Mouse (Mus musculus) limb, embryonic 15.5 days (tissue): ENCODE results near the gene Fry. TPM values are rescaled to one million over a fixed set of nuclear protein-coding genes. Genes with fewer than 3 reads are reported as not detected.
A peak's percentile ranks its signal among the peaks of the same experiment; 100 is the strongest.

Source experiments
- ATAC-seq: fragments of 200-750 bp; cut with Nextera tagmentation; 2 replicates; pipeline ENCODE4 v1.8.0; 2017; ENCODE audit warnings: low read depth, moderate TSS enrichment; ENCODE audit not compliant: insufficient number of reproducible peaks, low FRiP score, low TSS enrichment
- H3K27ac ChIP-seq: fragments of 300-500 bp; sonication (generic); 2 replicates; pipeline ENCODE4 v1.5.1; 2015; ENCODE audit warnings: moderate library complexity, mild to moderate bottlenecking, inconsistent platforms
- H3K27me3 ChIP-seq: fragments of 300-500 bp; sonication (generic); 2 replicates; pipeline ENCODE4 v1.6.1; 2015; ENCODE audit warnings: inconsistent platforms
- H3K36me3 ChIP-seq: fragments of 300-500 bp; sonication (generic); 2 replicates; pipeline ENCODE4 v1.6.1; 2015; ENCODE audit warnings: inconsistent platforms
- H3K4me1 ChIP-seq: fragments of 300-500 bp; sonication (generic); 2 replicates; pipeline ENCODE4 v1.6.1; 2015; ENCODE audit warnings: inconsistent platforms
- H3K4me2 ChIP-seq: fragments of 300-500 bp; sonication (generic); 2 replicates; pipeline ENCODE4 v1.6.1; 2015; ENCODE audit warnings: mild to moderate bottlenecking, inconsistent platforms
- H3K4me3 ChIP-seq: fragments of 300-500 bp; sonication (generic); 2 replicates; pipeline ENCODE4 v1.5.1; 2015; ENCODE audit warnings: mild to moderate bottlenecking, inconsistent platforms
- H3K9ac ChIP-seq: fragments of 300-500 bp; sonication (generic); 2 replicates; pipeline ENCODE4 v1.6.1; 2015; ENCODE audit warnings: inconsistent platforms
- H3K9me3 ChIP-seq: fragments of 300-500 bp; sonication (generic); 2 replicates; pipeline ENCODE4 v1.6.1; 2016; ENCODE audit warnings: inconsistent platforms
- WGBS: fragments of 180-500 bp; shearing (Covaris S2); methylation state at CpG from one replicate; pipeline ENCODE4 v1.1.7; 2015; 5-methylcytosine and 5-hydroxymethylcytosine counted together
- polyA plus RNA-seq: library from polyadenylated mRNA; unstranded; fragments of >200 nt; fragmentation: Nextera tagmentation; extraction: Ambion mirVana; gene quantifications from 2 replicates; pipeline ENCODE4 v1.2.1, GENCODE M21; 2015

The Fry gene
- polyA plus RNA-seq, 1 experiment from 2014 or later: 9.5 TPM

DNA sequence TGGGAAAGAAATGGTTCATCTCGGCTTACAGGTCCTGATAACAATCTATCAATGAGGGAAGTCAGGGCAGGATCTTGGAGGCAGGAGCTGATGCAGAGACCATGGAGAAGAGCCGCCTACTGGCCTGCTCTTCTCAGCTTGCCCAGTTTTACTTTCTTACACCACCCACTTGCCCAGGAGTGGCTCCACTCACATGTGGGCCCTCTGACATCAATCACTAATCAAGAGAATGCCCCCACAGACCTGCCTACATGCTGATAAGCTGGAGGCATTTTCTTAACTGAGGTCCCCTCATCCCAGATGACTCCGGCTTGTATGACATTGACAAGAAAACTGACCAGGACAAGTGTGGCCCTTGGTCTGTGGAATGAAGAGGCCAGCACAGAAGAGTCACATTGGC, 16.2 kb downstream of the Fry start:
- H3K9me3 ChIP-seq: no peaks in the 10 kb centered on the region
- ATAC-seq: no peak
- H3K27ac ChIP-seq: no peak overlapping the region
- H3K36me3 ChIP-seq: no peaks in the 10 kb centered on the region
- no peak overlapping the region for H3K4me3 ChIP-seq
- no peak overlapping the region for H3K4me2 ChIP-seq
- 75% methylated on average over 3 of the region's 3 CpGs for WGBS
- no peak overlapping the region for H3K9ac ChIP-seq
- no peaks in the 10 kb centered on the region for H3K27me3 ChIP-seq
- H3K4me1 ChIP-seq: no peaks in the 10 kb centered on the region

DNA sequence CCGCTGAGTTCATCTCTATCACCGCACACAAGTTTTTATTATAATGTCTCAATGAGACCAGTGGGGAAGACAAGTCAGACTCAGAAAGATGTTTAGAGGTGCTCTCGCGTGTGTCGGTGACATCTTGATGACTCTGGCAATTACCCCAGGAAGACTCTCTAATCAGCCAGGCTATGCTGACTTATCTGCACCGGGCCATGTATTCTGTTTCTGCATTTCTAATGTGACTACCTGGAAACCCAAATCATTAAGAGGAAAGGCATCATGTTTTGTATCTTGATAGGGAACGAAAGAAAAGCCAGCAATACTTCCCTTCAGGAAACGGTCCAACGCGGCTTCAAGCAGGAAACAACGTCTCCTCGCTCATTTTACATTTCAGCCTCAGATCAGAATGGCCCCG, 17.1 kb downstream of the Fry start:
- Histone ChIP-seq H3K9me3 (no peaks in the 10 kb centered on the region), H3K9ac (no peak overlapping the region), H3K36me3 (no peaks in the 10 kb centered on the region), H3K4me2 (no peak overlapping the region), H3K27ac (no peak overlapping the region), H3K27me3 (no peaks in the 10 kb centered on the region), H3K4me1 (no peaks in the 10 kb centered on the region), H3K4me3 (no peak overlapping the region)
- ATAC-seq: no peak
- 83% methylated on average over 13 of the region's 13 CpGs for WGBS

- Histone ChIP-seq H3K27ac (no peak overlapping the region), H3K27me3 (no peaks in the 10 kb centered on the region), H3K4me1 (no peaks in the 10 kb centered on the region), H3K9me3 (no peaks in the 10 kb centered on the region), H3K4me2 (no peak overlapping the region), H3K36me3 (no peaks in the 10 kb centered on the region), H3K9ac (no peak overlapping the region), H3K4me3 (no peak overlapping the region)
- ATAC-seq: no peak
- WGBS: 85% methylated on average over 9 of the region's 9 CpGs
Observed at GRCm38 (mm10) chr5:150137772-150138451, 19.5 kb downstream of the Fry start.

- WGBS: 50% methylated on average over 2 of the region's 2 CpGs
- Histone ChIP-seq H3K36me3 (no peaks in the 10 kb centered on the region), H3K9me3 (no peaks in the 10 kb centered on the region), H3K27ac (no peak overlapping the region), H3K9ac (no peak overlapping the region), H3K4me1 (no peaks in the 10 kb centered on the region), H3K4me2 (no peak overlapping the region), H3K4me3 (no peak overlapping the region), H3K27me3 (no peaks in the 10 kb centered on the region)
- ATAC-seq: no peak
Observed at GRCm38 (mm10) chr5:150140513-150140912, 22.1 kb downstream of the Fry start.

GRCm38 (mm10) chr5:150145967-150146366, 27.5 kb downstream of the Fry start:
- H3K9me3 ChIP-seq: no peaks in the 10 kb centered on the region
- H3K4me1 ChIP-seq: no peaks in the 10 kb centered on the region
- ATAC-seq: no peak
- no peaks in the 10 kb centered on the region for H3K36me3 ChIP-seq
- 81% methylated on average over 3 of the region's 3 CpGs for WGBS
- no peaks in the 10 kb centered on the region for H3K27me3 ChIP-seq
- no peak overlapping the region for H3K4me3 ChIP-seq
- H3K27ac ChIP-seq: no peak overlapping the region
- no peak overlapping the region for H3K9ac ChIP-seq
- H3K4me2 ChIP-seq: no peak overlapping the region

DNA sequence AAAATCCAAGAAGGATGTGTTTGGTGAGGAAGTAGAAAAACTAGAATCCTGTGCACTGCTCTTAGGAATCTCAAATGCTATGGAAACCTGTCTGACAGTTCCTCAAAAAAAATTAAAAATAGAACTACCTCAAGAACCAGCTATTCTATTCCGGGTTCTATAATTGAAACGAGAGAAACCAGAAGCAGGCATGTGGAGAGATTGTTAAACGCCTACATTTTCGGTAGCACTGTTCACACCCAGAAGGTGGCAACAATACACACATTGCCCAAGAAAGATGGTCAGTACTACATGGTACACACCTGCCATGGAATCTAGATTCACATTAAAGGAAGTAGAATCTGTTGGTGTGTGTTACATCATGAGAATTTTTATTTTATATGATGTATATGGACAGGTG, 28.2 kb downstream of the Fry start:
- no peaks in the 10 kb centered on the region for H3K4me1 ChIP-seq
- no peak overlapping the region for H3K4me2 ChIP-seq
- H3K36me3 ChIP-seq: no peaks in the 10 kb centered on the region
- ATAC-seq: no peak
- H3K9ac ChIP-seq: no peak overlapping the region
- H3K27ac ChIP-seq: no peak overlapping the region
- H3K9me3 ChIP-seq: no peaks in the 10 kb centered on the region
- WGBS: 80% methylated on average over 4 of the region's 4 CpGs
- H3K4me3 ChIP-seq: no peak overlapping the region
- no peaks in the 10 kb centered on the region for H3K27me3 ChIP-seq

GRCm38 (mm10) chr5:150149725-150150124, 31.3 kb downstream of the Fry start:
- 73% methylated on average over 11 of the region's 11 CpGs for WGBS
- Histone ChIP-seq H3K4me1 (peaks cover 9% of the 10 kb centered on the region; the same call in 1 of the 2 replicates), H3K9me3 (no peaks in the 10 kb centered on the region), H3K27ac (no peak overlapping the region), H3K27me3 (no peaks in the 10 kb centered on the region), H3K4me2 (no peak overlapping the region), H3K4me3 (no peak overlapping the region), H3K36me3 (no peaks in the 10 kb centered on the region), H3K9ac (no peak overlapping the region)
- ATAC-seq: no peak

DNA sequence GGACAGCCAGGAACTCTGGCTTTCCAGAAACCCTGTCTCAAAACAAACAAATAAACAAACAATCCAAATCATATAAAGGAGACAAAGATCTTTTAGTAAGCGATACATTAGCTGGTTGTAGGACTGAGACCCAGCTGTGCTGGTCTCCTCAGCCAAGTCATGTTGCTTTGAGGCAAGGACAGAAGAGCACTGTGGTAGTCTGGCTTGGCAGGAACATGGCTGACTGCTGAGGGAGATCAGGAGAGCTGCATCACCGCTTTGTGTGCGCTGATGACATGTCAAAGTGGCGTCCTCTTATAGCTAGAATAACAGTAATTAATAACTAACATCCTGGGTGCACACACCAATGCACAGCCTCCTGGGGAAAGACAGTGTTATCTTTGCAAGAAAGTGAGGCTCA, 32.5 kb downstream of the Fry start:
- Histone ChIP-seq H3K4me1 (peaks cover 9% of the 10 kb centered on the region; the same call in 1 of the 2 replicates), H3K9me3 (no peaks in the 10 kb centered on the region), H3K36me3 (no peaks in the 10 kb centered on the region), H3K27ac (no peak overlapping the region), H3K9ac (no peak overlapping the region), H3K27me3 (no peaks in the 10 kb centered on the region), H3K4me3 (no peak overlapping the region), H3K4me2 (no peak overlapping the region)
- WGBS: 91% methylated on average over 4 of the region's 4 CpGs
- no peak for ATAC-seq

GRCm38 (mm10) chr5:150152071-150152879, 33.8 kb downstream of the Fry start:
- no peaks in the 10 kb centered on the region for H3K9me3 ChIP-seq
- WGBS: 46% methylated on average over 22 of the region's 22 CpGs
- H3K4me1 ChIP-seq: peaks cover 9% of the 10 kb centered on the region; the same call in 1 of the 2 replicates
- ATAC-seq: peak; percentile 53; the same call in 1 of the 2 replicates
- H3K27ac ChIP-seq: no peak overlapping the region
- H3K4me3 ChIP-seq: no peak overlapping the region
- no peak overlapping the region for H3K9ac ChIP-seq
- H3K36me3 ChIP-seq: no peaks in the 10 kb centered on the region
- H3K27me3 ChIP-seq: no peaks in the 10 kb centered on the region
- H3K4me2 ChIP-seq: peak overlapping the region; percentile 13

- Histone ChIP-seq H3K36me3 (no peaks in the 10 kb centered on the region), H3K9me3 (no peaks in the 10 kb centered on the region), H3K4me3 (no peak overlapping the region), H3K4me2 (no peak overlapping the region), H3K4me1 (peaks cover 9% of the 10 kb centered on the region; the same call in 1 of the 2 replicates), H3K9ac (no peak overlapping the region), H3K27me3 (no peaks in the 10 kb centered on the region), H3K27ac (no peak overlapping the region)
- 63% methylated on average over 10 of the region's 10 CpGs for WGBS
- ATAC-seq: no peak
Observed at GRCm38 (mm10) chr5:150152880-150153281, 34.4 kb downstream of the Fry start.

DNA sequence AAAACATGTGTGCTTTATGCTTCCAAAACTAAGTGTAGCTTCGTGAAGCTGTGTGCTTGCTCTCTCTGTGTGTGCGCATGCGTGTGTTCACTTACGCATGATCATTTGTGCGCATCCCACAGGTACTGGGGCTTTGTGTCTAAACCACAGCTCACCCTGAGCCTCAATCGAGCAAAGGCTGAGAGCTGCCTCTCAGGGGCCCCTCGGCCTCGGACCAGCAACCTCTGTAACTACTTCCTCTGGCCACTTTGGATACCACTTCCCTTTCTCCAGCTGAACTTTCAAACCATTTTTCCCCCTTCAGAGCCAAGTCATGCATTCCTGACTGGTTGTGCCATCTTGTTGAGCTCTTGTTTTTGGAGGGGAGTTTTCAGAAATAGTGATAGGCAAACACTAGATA, 36.9 kb downstream of the Fry start:
- ATAC-seq: no peak
- WGBS: 80% methylated on average over 8 of the region's 8 CpGs

DNA sequence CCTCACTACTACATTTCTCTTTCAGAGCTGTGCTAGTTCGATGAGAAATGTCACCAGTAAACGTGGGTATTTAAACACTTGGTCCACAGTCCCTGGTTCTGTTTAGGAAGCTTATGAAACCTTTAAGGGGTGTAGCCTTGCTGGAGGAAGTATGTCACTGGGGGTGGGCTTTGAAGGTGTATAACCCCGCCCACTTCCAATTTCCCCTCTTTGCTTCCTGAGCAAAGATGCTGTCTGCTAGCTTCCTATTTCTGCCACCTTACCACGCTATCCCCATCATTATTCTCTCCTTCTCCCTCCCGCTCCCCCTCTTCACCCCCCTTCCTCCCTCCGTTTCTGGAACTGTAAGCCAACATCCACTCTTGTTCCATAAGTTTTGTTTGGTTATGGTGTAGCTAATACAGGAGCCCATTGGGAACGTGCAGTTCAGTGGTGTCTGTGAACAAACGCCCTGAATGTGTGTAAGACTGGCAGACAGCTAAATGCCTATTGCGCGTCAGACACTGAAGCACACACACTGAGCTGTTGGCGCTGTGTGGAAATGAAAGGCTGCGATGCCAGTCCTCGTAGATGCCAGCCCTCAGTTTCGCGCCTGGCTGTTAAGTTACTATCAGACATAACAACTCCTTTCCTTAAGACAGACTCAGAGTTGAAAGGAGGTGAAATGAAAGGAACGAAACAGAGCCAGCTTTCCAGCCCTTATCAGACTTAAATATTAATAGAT, 37.8 kb downstream of the Fry start:
- Histone ChIP-seq H3K4me3 (no peak overlapping the region), H3K36me3 (no peaks in the 10 kb centered on the region), H3K4me2 (no peak overlapping the region), H3K9me3 (no peaks in the 10 kb centered on the region), H3K27me3 (no peaks in the 10 kb centered on the region), H3K27ac (no peak overlapping the region), H3K9ac (no peak overlapping the region), H3K4me1 (peaks cover 9% of the 10 kb centered on the region; the same call in 1 of the 2 replicates)
- ATAC-seq: no peak
- 85% methylated on average over 16 of the region's 16 CpGs for WGBS

More for the DNA sequence above, 36.9 kb downstream of the Fry start:
- Histone ChIP-seq H3K4me1 (peaks cover 9% of the 10 kb centered on the region; the same call in 1 of the 2 replicates), H3K36me3 (no peaks in the 10 kb centered on the region), H3K4me2 (no peak overlapping the region), H3K4me3 (no peak overlapping the region), H3K9me3 (no peaks in the 10 kb centered on the region), H3K9ac (no peak overlapping the region), H3K27ac (no peak overlapping the region), H3K27me3 (no peaks in the 10 kb centered on the region)
